Mouse (Mus musculus) large intestine, adult 2 months (tissue): ENCODE results near the gene Sfr1. TPM values are rescaled to one million over a fixed set of nuclear protein-coding genes. Genes with fewer than 3 reads are reported as not detected.

Experiments used
- DNase-seq: peaks from one replicate; pipeline ENCODE4 v3.0.0-alpha.2; 2012; ENCODE audit warnings: low read depth, low spot score
- WGBS: fragments of 180-500 bp; shearing (Covaris S2); methylation state at CpG from one replicate; pipeline ENCODE4 v1.1.7; 2018; 5-methylcytosine and 5-hydroxymethylcytosine counted together
- polyA plus RNA-seq: library from polyadenylated mRNA; depleted of rRNA; stranded (reverse); fragments of >200 nt; gene quantifications from 2 replicates; pipeline ENCODE4 v1.2.3, GENCODE M21; 2012; rRNA removed

The Sfr1 gene
- polyA plus RNA-seq, result 28.7 and 34.7 TPM in 2 replicates

DNA sequence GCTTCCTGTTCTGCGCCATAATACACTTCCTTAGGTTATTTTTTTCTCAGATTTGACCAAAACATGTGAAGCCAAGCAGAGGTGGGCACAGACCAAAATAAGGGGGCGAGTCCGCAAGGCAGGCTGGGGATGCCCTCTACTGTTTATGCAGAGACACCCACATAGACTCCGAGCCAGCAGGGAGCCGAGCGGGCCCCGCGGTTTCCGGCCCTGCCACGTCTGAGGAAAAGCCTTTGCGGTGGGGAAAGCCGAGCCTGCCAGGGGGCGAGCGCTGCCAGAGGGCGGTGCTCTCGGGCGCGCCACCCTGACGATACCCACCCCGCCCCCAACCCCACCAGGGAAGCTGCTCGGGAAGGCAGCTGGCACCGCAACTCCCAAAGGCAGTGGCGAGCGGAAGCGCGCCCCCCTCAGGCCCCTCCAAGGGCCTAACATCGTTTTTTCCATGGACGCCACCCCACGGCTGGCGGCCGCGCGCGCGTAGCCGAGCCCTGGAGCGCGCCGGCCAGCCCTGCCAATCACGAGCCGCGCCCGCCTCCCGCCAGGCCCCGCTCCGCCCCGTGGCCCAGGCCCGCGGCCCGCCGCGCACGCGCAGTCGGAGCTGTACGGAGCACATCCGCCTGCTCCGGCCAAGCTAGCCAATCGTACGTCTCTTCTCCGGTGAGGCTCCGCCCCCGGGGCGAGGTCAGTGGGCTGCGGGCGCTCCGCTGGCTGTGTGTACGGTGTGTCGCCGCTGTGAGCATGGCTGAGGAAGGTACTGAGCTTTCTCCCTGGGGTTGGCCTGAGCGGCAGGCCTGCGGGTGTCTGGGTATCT is at the start of gene Sfr1:
TSS of gene Sfr1 (plus strand) at position 612 of the 811 bp plus-strand sequence.
- DNase-seq, result peak; percentile 77
- under 1% methylated on average over 72 of the region's 72 CpGs for WGBS

- WGBS, result 80% methylated on average over 7 of the region's 7 CpGs
- no peak for DNase-seq
Measured at GRCm38 (mm10) chr19:47689592-47689991, 41.9 kb upstream of the Sfr1 start.

DNA sequence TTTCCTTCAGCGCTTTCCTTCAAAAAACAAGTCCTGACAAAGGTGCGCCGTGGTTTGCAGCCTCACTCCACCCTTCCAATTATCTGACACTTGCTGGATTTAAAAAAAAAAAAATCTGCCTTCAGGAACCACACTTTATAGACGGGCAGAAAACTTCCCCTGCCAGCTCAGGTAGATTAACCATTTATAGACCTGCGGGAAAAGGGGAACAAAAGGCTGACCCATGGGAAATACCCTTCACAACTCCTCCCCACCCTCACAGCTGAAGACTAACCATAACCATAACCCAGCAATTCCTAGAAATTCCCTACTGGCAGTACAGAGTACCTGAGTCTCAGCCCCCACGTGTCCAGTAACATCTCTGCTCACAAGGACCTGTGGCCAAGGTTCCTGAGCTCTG is 39.5 kb upstream of the Sfr1 start, which contains the start of gene Col17a1:
TSS of gene Col17a1 (minus strand) at position 101 of the 400 bp plus-strand sequence.
- DNase-seq, result no peak
- 35% methylated on average over 6 of the region's 6 CpGs for WGBS

DNA sequence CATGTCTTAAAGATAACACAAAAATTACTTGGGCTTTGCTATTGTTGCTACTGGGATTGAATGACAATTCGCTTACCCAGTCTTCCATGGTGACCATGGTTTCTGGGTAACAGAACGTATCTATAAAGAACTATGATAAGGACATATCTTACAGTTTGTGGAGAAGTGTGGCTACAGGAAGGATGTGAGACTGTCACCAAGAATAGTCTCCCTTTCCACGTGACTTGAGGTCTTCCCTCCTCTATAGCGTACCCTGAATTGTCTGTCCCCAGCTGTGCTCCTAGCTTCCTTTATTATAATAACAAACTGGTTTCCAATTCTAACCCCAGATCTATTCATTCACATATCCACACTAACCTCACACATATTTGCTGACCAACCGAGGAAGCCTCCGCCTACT is 35.8 kb upstream of the Sfr1 start:
- DNase-seq, result no peak
- 83% methylated on average over 6 of the region's 6 CpGs for WGBS

DNA sequence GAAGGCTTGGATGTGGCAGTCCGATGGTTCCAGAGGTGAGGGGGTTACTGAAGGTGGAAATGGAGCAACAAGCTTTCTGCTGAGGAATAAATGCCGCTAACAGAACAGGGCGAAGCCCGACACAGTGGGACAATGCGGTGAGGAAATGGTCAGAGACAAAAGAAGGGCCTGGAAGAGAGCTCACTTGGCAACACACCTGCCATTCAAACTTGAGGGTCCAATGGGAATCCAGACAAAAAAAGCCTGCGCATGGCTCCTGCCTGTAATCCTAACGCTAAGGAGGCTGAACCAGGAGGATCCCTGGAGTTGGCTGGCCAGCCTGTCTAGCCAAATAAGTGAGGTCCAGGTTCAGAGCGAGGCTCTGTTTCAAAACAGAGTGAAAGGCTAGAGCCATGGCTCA is 35.1 kb upstream of the Sfr1 start:
- 95% methylated on average over 8 of the region's 8 CpGs for WGBS
- no peak for DNase-seq

GRCm38 (mm10) chr19:47697067-47697466 is 34.4 kb upstream of the Sfr1 start:
- whole genome bisulfite sequencing, result 88% methylated on average over 11 of the region's 11 CpGs
- DNase-seq, result no peak

DNA sequence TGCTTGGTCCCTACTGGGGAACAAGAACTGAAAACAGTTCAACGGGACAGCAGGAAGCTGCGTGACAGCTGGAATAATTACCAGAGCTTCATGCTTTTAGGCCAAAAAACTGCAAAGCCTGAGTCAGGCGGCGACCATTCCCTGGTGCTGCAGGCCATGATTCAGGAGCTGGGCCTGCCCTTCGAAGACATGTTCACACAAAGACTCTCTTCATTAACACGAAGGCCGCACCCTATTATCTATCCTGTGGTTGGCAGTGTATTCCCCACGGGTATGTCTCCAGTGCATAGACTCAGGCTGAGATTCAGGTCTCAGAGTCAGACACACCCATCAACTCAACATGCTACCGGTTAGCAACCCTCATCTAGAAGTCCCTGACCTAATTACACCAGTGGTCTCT is 33.2 kb upstream of the Sfr1 start:
- no peak for DNase-seq
- WGBS, result 69% methylated on average over 9 of the region's 9 CpGs

DNA sequence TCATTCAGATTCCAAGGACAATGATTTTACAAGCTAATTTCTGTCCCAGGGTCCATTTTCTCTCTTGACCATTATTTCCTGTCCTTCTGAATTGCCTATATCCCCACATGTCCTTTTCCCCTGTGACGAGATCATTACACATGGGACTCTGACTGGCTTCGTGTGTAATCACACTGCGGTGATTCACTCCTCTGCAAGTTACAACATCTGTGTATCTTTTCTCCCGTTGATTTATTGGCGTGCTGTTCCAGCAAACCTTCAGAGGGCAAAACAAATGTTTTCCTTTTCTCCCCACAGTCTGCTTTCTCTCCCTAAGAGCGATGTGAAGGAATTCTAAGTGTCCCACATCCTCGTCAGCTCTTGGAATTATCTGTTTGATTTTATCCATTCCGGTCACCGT is 31.7 kb upstream of the Sfr1 start:
- WGBS, result 37% methylated on average over 9 of the region's 9 CpGs
- DNase-seq, result no peak

DNA sequence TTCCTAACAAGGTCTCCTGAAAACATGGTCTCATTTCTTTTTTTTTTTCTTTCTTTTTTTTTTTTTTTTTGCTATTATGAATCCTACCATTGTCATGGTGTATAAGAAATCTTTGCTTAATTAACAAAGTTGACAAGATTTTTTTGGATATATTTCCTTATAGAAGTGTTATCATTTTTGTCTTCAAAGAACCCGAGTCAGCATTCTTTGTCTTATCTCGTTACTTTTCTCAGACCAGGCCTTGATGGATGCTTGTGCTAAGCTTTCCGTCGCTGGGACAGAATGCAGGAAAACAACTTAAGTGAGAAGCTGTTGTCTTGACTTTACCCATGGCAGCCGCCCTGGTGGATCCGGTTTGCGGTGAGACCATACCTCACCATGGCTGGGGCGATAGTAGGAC is 31.0 kb upstream of the Sfr1 start:
- no peak for DNase-seq
- 92% methylated on average over 8 of the region's 8 CpGs for WGBS

GRCm38 (mm10) chr19:47705080-47705771 is 26.3 kb upstream of the Sfr1 start:
- peak; percentile 29 for DNase-seq

DNA sequence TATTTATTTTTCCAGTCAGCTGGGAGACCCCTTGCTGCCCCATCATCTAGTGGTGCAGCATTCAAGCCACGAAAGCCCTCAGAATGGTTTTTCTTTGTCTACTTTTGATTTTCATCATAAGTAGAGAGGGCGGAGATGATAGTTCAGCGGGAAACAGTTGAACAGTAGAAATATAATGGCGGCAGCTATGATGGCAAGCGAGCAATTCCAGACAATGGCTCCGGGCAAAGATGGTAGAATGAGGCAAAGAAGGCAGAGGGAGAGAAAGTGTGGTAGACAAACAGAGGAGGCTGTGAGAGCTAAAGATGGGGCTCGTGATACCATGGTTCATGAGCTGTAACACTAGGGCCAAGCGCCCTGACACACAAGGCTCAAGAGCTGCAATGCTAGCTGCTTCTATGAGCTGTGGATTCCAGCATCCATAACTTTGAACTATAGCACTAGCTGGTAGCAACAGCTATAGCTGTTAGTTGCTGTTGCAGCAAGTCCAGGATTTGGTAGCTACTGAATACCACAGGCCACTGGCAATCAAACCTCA is 25.6 kb upstream of the Sfr1 start:
- WGBS, result 89% methylated on average over 8 of the region's 8 CpGs
- no peak for DNase-seq

More at GRCm38 (mm10) chr19:47705080-47705771, 26.3 kb upstream of the Sfr1 start:
- 28% methylated on average over 13 of the region's 13 CpGs for WGBS

GRCm38 (mm10) chr19:47710376-47710775 is 21.1 kb upstream of the Sfr1 start:
- DNase-seq, result no peak
- WGBS, result 68% methylated on average over 4 of the region's 4 CpGs

GRCm38 (mm10) chr19:47713457-47713856 is 18.0 kb upstream of the Sfr1 start:
- DNase-seq, result no peak
- 77% methylated on average over 9 of the region's 9 CpGs for WGBS

DNA sequence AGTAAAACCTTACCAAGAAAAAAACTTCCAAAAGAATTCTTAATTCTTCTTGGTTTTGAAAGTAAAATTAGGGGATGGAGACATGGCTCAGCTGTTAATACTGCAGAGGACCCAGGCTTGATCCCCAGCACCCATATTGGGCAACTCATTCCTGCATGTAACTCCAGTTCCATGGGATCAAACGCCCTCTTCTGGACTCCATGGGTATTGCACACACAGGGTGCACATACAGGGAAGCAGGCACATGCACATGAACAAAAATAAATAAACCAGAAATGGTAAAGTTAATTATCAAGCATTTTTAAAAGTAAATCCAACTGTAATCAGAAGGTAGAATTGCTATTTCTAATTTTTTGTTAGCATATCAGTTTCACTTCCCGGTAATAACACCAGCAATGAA is 15.3 kb upstream of the Sfr1 start:
- WGBS, result 64% methylated on average over 2 of the region's 2 CpGs
- DNase-seq, result no peak

DNA sequence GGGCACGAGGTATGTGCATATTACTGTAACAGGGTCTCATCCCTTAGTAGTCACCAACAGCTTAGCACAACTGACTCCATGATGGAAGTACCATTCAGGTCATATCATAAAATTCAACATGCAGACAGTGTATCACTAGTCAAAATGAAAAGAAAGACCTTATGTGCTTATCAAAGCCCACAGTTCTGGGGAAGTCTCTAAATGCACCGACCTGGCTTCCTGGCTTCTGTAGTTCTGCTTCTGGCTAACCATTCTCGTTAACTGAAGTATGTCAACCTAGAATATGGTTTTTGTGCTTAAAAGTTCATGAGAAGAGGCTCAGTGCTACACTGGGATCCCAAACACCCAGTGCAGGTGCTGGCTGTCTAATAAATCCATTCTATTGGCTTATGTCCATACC is 12.3 kb upstream of the Sfr1 start:
- WGBS, result 86% methylated on average over 3 of the region's 3 CpGs
- DNase-seq, result no peak

GRCm38 (mm10) chr19:47722471-47722870 is 9.0 kb upstream of the Sfr1 start:
- no peak for DNase-seq
- WGBS, result 21% methylated on average over 6 of the region's 6 CpGs

GRCm38 (mm10) chr19:47724903-47725302 is 6.6 kb upstream of the Sfr1 start:
- no peak for DNase-seq
- WGBS, result 73% methylated on average over 4 of the region's 4 CpGs

- WGBS, result 71% methylated on average over 7 of the region's 7 CpGs
- no peak for DNase-seq
Measured at GRCm38 (mm10) chr19:47725643-47726140, 5.8 kb upstream of the Sfr1 start.

GRCm38 (mm10) chr19:47730691-47731070 is 801 bp upstream of the Sfr1 start:
- WGBS, result 0% methylated on average over 12 of the region's 12 CpGs
- no peak for DNase-seq

DNA sequence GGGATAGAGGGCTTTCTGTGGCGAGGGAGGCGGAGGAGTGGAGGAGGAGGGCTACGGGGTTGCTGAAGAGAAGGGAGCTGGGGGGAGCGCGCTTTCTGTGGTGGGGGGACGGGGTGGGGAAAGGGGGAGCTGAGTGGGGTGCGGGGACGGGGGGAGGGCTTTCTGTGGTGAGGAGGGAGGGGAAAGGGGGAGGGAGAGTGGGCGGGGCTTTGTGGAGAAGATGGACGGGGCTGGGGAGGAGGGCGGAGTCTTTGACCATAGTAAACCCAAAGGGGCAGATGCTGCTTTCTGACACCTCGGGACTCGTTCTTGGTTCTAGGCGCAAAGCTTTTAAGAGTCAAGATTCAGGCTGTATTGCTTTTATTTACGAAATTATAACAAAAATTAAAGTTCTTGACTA is 449 bp downstream of the Sfr1 start:
- 4% methylated on average over 15 of the region's 15 CpGs for WGBS
- no peak for DNase-seq

DNA sequence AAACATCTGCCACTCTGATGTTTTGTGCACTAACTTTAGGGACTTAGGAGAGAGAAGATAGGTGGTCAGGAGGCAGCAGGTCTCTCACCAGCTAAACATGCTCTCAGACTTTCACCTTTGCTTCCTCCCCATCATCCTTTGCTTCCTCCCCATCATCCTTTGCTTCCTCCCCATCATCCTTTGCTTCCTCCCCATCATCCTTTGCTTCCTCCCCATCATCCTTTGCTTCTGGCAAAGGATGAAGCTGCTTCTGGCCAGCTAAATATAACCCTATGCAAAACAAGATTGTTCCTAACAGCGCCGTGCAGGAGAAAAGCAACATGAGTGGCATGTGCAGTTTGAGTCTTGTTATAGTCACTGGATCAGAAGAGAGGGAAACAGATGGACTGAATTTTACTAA is 15.6 kb downstream of the Sfr1 start:
- 91% methylated on average over 2 of the region's 2 CpGs for WGBS
- DNase-seq, result no peak
